Mouse (Mus musculus) bone marrow macrophage, adult 2 months (primary cell): ENCODE data around the gene Shc3.

Experiments
- CTCF ChIP-seq: IDR thresholded peaks from 2 replicates; pipeline ENCODE4 v1.5.1; 2012; ENCODE audit warnings: low read depth, mild to moderate bottlenecking, low read length, moderate library complexity
- POLR2A ChIP-seq: IDR thresholded peaks from 2 replicates; pipeline ENCODE4 v1.6.1; 2012; ENCODE audit warnings: mild to moderate bottlenecking, low read depth, low read length, borderline replicate concordance

DNA sequence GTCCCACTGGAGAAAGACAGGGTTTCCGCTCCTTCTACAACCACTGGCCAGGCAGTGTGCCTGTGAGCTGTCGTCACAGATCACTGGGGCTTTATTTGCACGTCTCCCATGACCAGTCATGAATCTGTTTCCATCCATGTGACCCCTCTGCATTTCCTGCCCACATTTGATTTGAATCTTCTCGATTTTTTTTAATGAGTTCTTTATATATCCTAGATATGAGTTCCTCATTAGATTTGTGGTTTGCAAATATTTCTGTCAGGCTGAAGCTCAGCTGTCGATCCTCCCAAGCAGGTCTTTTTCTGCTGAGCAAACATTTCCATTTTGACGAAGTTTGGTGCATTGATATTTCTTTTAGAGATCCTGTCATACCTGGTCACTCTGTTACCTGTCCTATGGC, 171.4 kb downstream of the Shc3 start:
- TF ChIP-seq CTCF, result no peak
- TF ChIP-seq POLR2A, result no peak
